Mouse (Mus musculus) lung, adult 2 months (tissue): ENCODE results near the gene Lgals7.

ENCODE experiments used
- CTCF ChIP-seq: fragments of 200-500 bp; IDR thresholded peaks from 2 replicates; pipeline ENCODE4 v1.5.1; 2011; ENCODE audit warnings: mild to moderate bottlenecking, low read length, control low read depth; ENCODE audit not compliant: insufficient read depth
- POLR2A ChIP-seq: fragments of 200-500 bp; IDR thresholded peaks from 2 replicates; pipeline ENCODE4 v1.6.1; 2011; ENCODE audit warnings: low read depth, mild to moderate bottlenecking, control low read depth, low read length, borderline replicate concordance; ENCODE audit errors: extremely low read depth

- TF ChIP-seq CTCF (no peak), POLR2A (no peak)
Measured at GRCm38 (mm10) chr7:28817957-28818356, 45.7 kb upstream of the Lgals7 start.
